Comparison of ENCODE assay signal across 8 mouse cellular contexts in the genomic region with DNA sequence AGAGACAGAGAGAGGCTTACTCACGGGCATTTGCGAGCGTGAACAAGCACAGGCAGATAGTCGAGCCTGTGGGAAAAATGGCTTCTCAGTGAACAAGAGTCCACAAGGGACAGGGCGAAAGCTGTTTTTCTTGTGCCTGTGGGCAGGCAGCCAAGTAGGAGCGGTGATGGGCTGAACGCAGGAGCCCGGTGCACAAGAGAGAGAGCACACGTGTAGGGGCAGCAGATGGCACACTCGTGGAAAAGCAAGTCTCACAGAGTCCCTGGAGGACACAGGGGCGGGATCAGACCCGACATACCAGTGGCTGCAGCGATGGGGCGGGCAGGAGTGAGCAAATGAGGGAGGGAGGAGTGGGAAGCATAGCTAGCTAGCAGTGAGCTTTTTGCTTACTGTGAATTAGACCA. TPM values are rescaled to one million over a fixed set of nuclear protein-coding genes. Genes with fewer than 3 reads are reported as not detected.
DNase-seq lines count a peak whose midpoint lies in the region; ATAC-seq and TF ChIP-seq lines count a peak whose summit lies in the region.

No protein-coding gene starts in this region.

- intact Hi-C loops in gastrocnemius, postnatal 14 days (cut with DNase I; ENCODE audit: low total_unique reads), result no loop called here
- intact Hi-C loops in left cerebral cortex, postnatal 36 days (cut with DNase I), result no loop called here

- peak overlapping the region; percentile 95 for H3K27ac ChIP-seq in neural tube, embryonic 11.5 days (ENCODE audit: low read depth, low read length)
- H3K27ac ChIP-seq in intestine, embryonic 15.5 days, result peak overlapping the region; percentile 95
- peak overlapping the region; percentile 61 for H3K27ac ChIP-seq in small intestine, adult 2 months (ENCODE audit: insufficient read depth, low read depth, low read length)

- no peaks in the 10 kb centered on the region for H3K36me3 ChIP-seq in neural tube, embryonic 11.5 days (ENCODE audit: control insufficient read depth, insufficient read depth, low read length)
- no peaks in the 10 kb centered on the region for H3K36me3 ChIP-seq in intestine, embryonic 15.5 days
- H3K36me3 ChIP-seq in small intestine, adult 2 months (ENCODE audit: control insufficient read depth, insufficient read depth, low read length), result no peaks in the 10 kb centered on the region

- no peak for TF ChIP-seq POLR2A in small intestine, adult 2 months (IDR thresholded peaks at IDR 0.05; ENCODE audit: low read depth, low read length)

- no peak for TF ChIP-seq CTCF in small intestine, adult 2 months (IDR thresholded peaks at IDR 0.05; ENCODE audit: extremely low read depth, insufficient read length, insufficient replicate concordance, low read depth, low read length)

- 0% methylated on average over 14 of the region's 14 CpGs for WGBS in neural tube, embryonic 11.5 days
- WGBS in intestine, embryonic 15.5 days, result under 1% methylated on average over 14 of the region's 14 CpGs
- WGBS in small intestine, adult 2 months, result under 1% methylated on average over 14 of the region's 14 CpGs

- H3K4me1 ChIP-seq in neural tube, embryonic 11.5 days (ENCODE audit: control insufficient read depth, insufficient read depth, low read length), result peaks cover 5% of the 10 kb centered on the region; the same call in 1 of the 2 replicates
- H3K4me1 ChIP-seq in intestine, embryonic 15.5 days (replicated peaks), result peaks cover 7% of the 10 kb centered on the region; the same call in 1 of the 2 replicates
- no peaks in the 10 kb centered on the region; the same call in 1 of the 2 replicates for H3K4me1 ChIP-seq in small intestine, adult 2 months (ENCODE audit: control insufficient read depth, insufficient read depth, insufficient read length, low read length)

- no peaks in the 10 kb centered on the region for H3K27me3 ChIP-seq in neural tube, embryonic 11.5 days (ENCODE audit: control insufficient read depth, insufficient read depth, low read length)
- H3K27me3 ChIP-seq in intestine, embryonic 15.5 days (replicated peaks), result no peaks in the 10 kb centered on the region
- no peaks in the 10 kb centered on the region for H3K27me3 ChIP-seq in small intestine, adult 2 months (ENCODE audit: control insufficient read depth, insufficient read depth, low read length)

- DNase-seq in neural tube, embryonic 11.5 days (ENCODE audit: low spot score), result peak; percentile 79
- no peak for DNase-seq in neural tube, embryonic 10.5 days (ENCODE audit: extremely low spot score, low spot score)
- DNase-seq in gastrocnemius, postnatal 14 days, result peak; percentile 72
- peak; percentile 50 to 52 for DNase-seq in left cerebral cortex, postnatal 36 days (ENCODE audit: low spot score in 2 of 2)
- peak; percentile 82 for DNase-seq in mesoderm, embryonic 11.5 days (ENCODE audit: low read depth, low spot score)

- peak overlapping the region; percentile 51 for H3K4me2 ChIP-seq in neural tube, embryonic 11.5 days (ENCODE audit: low read depth)
- peak overlapping the region; percentile 80 for H3K4me2 ChIP-seq in intestine, embryonic 15.5 days (replicated peaks)

- H3K4me3 ChIP-seq in neural tube, embryonic 11.5 days (ENCODE audit: low read depth, low read length), result peak overlapping the region; percentile 46
- peak overlapping the region; percentile 52 for H3K4me3 ChIP-seq in intestine, embryonic 15.5 days (replicated peaks)
- peak overlapping the region; percentile 72 for H3K4me3 ChIP-seq in small intestine, adult 2 months (ENCODE audit: low read depth, low read length)

- peak overlapping the region; percentile 71 for H3K9ac ChIP-seq in neural tube, embryonic 11.5 days (ENCODE audit: low read length)
- peak overlapping the region; percentile 78 for H3K9ac ChIP-seq in intestine, embryonic 15.5 days

- peak; percentile 86 for ATAC-seq in neural tube, embryonic 11.5 days (ENCODE audit: insufficient read depth, low FRiP score, low TSS enrichment)
- ATAC-seq in common myeloid progenitor, adult 5-6 weeks (replicated peaks; ENCODE audit: low read depth, poor library complexity, severe bottlenecking), result peak; percentile 53
- peak; percentile 89 for ATAC-seq in intestine, embryonic 15.5 days

- no peaks in the 10 kb centered on the region for H3K9me3 ChIP-seq in neural tube, embryonic 11.5 days (ENCODE audit: control insufficient read depth, low read length)
- H3K9me3 ChIP-seq in intestine, embryonic 15.5 days, result no peaks in the 10 kb centered on the region

RNA-seq across cellular contexts. Expression of gene Dcpp3, which starts 7.8 kb away (rescaled TPM):
- polyA plus RNA-seq in neural tube, embryonic 11.5 days (2014; fragmentation: Nextera tagmentation; extraction: Ambion mirVana), result not detected in 2 replicates
- not detected in 2 replicates for total RNA-seq in common myeloid progenitor, adult 5-6 weeks (2017)
- not detected for total RNA-seq in gastrocnemius, postnatal 14 days (2021)
- not detected in 2 replicates for polyA plus RNA-seq in intestine, embryonic 15.5 days (2015; fragmentation: Nextera tagmentation; extraction: Ambion mirVana)
- not detected for total RNA-seq in left cerebral cortex, postnatal 36 days (2021)
- polyA plus RNA-seq in small intestine, adult 2 months (2012; rRNA removed), result not detected in 2 replicates

RNA-seq across cellular contexts. Expression of gene Sbp, which starts 16.4 kb away (rescaled TPM):
- polyA plus RNA-seq in neural tube, embryonic 11.5 days (2014; fragmentation: Nextera tagmentation; extraction: Ambion mirVana), result not detected in 2 replicates
- not detected in 2 replicates for total RNA-seq in common myeloid progenitor, adult 5-6 weeks (2017)
- total RNA-seq in gastrocnemius, postnatal 14 days (2021), result not detected
- not detected in 2 replicates for polyA plus RNA-seq in intestine, embryonic 15.5 days (2015; fragmentation: Nextera tagmentation; extraction: Ambion mirVana)
- not detected for total RNA-seq in left cerebral cortex, postnatal 36 days (2021)
- polyA plus RNA-seq in small intestine, adult 2 months (2012; rRNA removed), result not detected in 2 replicates

RNA-seq across cellular contexts. Expression of gene Sbpl, which starts 30.0 kb away (rescaled TPM):
- not detected in 2 replicates for polyA plus RNA-seq in neural tube, embryonic 11.5 days (2014; fragmentation: Nextera tagmentation; extraction: Ambion mirVana)
- total RNA-seq in common myeloid progenitor, adult 5-6 weeks (2017), result not detected in 2 replicates
- not detected for total RNA-seq in gastrocnemius, postnatal 14 days (2021)
- not detected in 2 replicates for polyA plus RNA-seq in intestine, embryonic 15.5 days (2015; fragmentation: Nextera tagmentation; extraction: Ambion mirVana)
- total RNA-seq in left cerebral cortex, postnatal 36 days (2021), result not detected
- not detected in 2 replicates for polyA plus RNA-seq in small intestine, adult 2 months (2012; rRNA removed)

RNA-seq across cellular contexts. Expression of gene Dcpp2, which starts 44.4 kb away (rescaled TPM):
- not detected in 2 replicates for polyA plus RNA-seq in neural tube, embryonic 11.5 days (2014; fragmentation: Nextera tagmentation; extraction: Ambion mirVana)
- total RNA-seq in common myeloid progenitor, adult 5-6 weeks (2017), result not detected in 2 replicates
- not detected for total RNA-seq in gastrocnemius, postnatal 14 days (2021)
- not detected in 2 replicates for polyA plus RNA-seq in intestine, embryonic 15.5 days (2015; fragmentation: Nextera tagmentation; extraction: Ambion mirVana)
- not detected for total RNA-seq in left cerebral cortex, postnatal 36 days (2021)
- not detected in 2 replicates for polyA plus RNA-seq in small intestine, adult 2 months (2012; rRNA removed)

RNA-seq across cellular contexts. Expression of gene Dcpp1, which starts 44.4 kb away (rescaled TPM):
- not detected in 2 replicates for polyA plus RNA-seq in neural tube, embryonic 11.5 days (2014; fragmentation: Nextera tagmentation; extraction: Ambion mirVana)
- total RNA-seq in common myeloid progenitor, adult 5-6 weeks (2017), result not detected in 2 replicates
- not detected for total RNA-seq in gastrocnemius, postnatal 14 days (2021)
- not detected in 2 replicates for polyA plus RNA-seq in intestine, embryonic 15.5 days (2015; fragmentation: Nextera tagmentation; extraction: Ambion mirVana)
- total RNA-seq in left cerebral cortex, postnatal 36 days (2021), result not detected
- polyA plus RNA-seq in small intestine, adult 2 months (2012; rRNA removed), result not detected in 2 replicates
